Comparison of ENCODE assay signal across 16 mouse cellular contexts in genomic region chr4:129259101-129259500, GRCm38 (mm10). TPM values are rescaled to one million over a fixed set of nuclear protein-coding genes. Genes with fewer than 3 reads are reported as not detected.
DNase-seq lines count a peak whose midpoint lies in the region; ATAC-seq and TF ChIP-seq lines count a peak whose summit lies in the region.
"Had no signal": no experiment of that assay in that cellular context is flagged by ENCODE, and none has a peak within 500 bp of the region (broad histone marks: within the 10 kb centered on the region; RNA-seq: fewer than 3 reads in every experiment).

No protein-coding gene starts in this region.

- peak overlapping the region; percentile 4; the same call in 1 of the 2 replicates for H3K27ac ChIP-seq in forebrain, embryonic 10.5 days
- H3K27ac ChIP-seq in forebrain, embryonic 14.5 days (ENCODE audit: low read depth, low read length) = no peak overlapping the region
- 0 out of 2 replicates have a peak overlapping the region, but pooled peaks have one; percentile 5 for H3K27ac ChIP-seq in intestine, embryonic 14.5 days (ENCODE audit: low read depth)
- H3K27ac ChIP-seq in intestine, embryonic 16.5 days (ENCODE audit: low read length) = no peak overlapping the region
- no peak overlapping the region for H3K27ac ChIP-seq in midbrain, embryonic 16.5 days (ENCODE audit: low read length)
- H3K27ac ChIP-seq in midbrain, embryonic 15.5 days = no peak overlapping the region
- H3K27ac ChIP-seq in stomach, postnatal 0 days (replicated peaks) = 0 out of 2 replicates have a peak overlapping the region, but pooled peaks have one; percentile 24
- H3K27ac ChIP-seq: liver, embryonic 13.5 days had no signal

- no peak overlapping the region for H3K4me2 ChIP-seq in forebrain, embryonic 14.5 days (ENCODE audit: low read length)
- no peak overlapping the region for H3K4me2 ChIP-seq in intestine, embryonic 14.5 days (ENCODE audit: low read length)
- H3K4me2 ChIP-seq in intestine, embryonic 16.5 days (ENCODE audit: low read depth, low read length) = no peak overlapping the region
- H3K4me2 ChIP-seq in midbrain, embryonic 16.5 days (ENCODE audit: low read length) = no peak overlapping the region
- H3K4me2 ChIP-seq in midbrain, embryonic 15.5 days = no peak overlapping the region
- no peak overlapping the region for H3K4me2 ChIP-seq in stomach, postnatal 0 days (replicated peaks; ENCODE audit: low read depth)
- H3K4me2 ChIP-seq: liver, embryonic 13.5 days had no signal

- WGBS in forebrain, embryonic 10.5 days = 46% methylated on average over 4 of the region's 4 CpGs
- WGBS in forebrain, embryonic 14.5 days = 58% methylated on average over 4 of the region's 4 CpGs
- WGBS in intestine, embryonic 14.5 days = 67% methylated on average over 4 of the region's 4 CpGs
- 72% methylated on average over 4 of the region's 4 CpGs for WGBS in intestine, embryonic 16.5 days
- WGBS in midbrain, embryonic 16.5 days = 37% methylated on average over 4 of the region's 4 CpGs
- WGBS in midbrain, embryonic 15.5 days = 21% methylated on average over 4 of the region's 4 CpGs
- WGBS in stomach, postnatal 0 days = 75% methylated on average over 4 of the region's 4 CpGs

- no peaks in the 10 kb centered on the region for H3K9me3 ChIP-seq in forebrain, embryonic 10.5 days
- H3K9me3 ChIP-seq in forebrain, embryonic 14.5 days (replicated peaks; ENCODE audit: control insufficient read depth, low read length) = no peaks in the 10 kb centered on the region
- no peaks in the 10 kb centered on the region for H3K9me3 ChIP-seq in intestine, embryonic 14.5 days (ENCODE audit: control insufficient read depth, low read length)
- H3K9me3 ChIP-seq in intestine, embryonic 16.5 days (ENCODE audit: control insufficient read depth, low read length) = no peaks in the 10 kb centered on the region
- H3K9me3 ChIP-seq in midbrain, embryonic 16.5 days (replicated peaks; ENCODE audit: control insufficient read depth, low read length, poor library complexity, severe bottlenecking) = no peaks in the 10 kb centered on the region
- H3K9me3 ChIP-seq in midbrain, embryonic 15.5 days = no peaks in the 10 kb centered on the region
- H3K9me3 ChIP-seq in stomach, postnatal 0 days (ENCODE audit: control insufficient read depth, low read length) = no peaks in the 10 kb centered on the region
- H3K9me3 ChIP-seq: liver, embryonic 13.5 days had no signal

- no peak overlapping the region for H3K4me3 ChIP-seq in forebrain, embryonic 10.5 days
- H3K4me3 ChIP-seq in forebrain, embryonic 14.5 days (ENCODE audit: low read depth, low read length) = no peak overlapping the region
- H3K4me3 ChIP-seq in intestine, embryonic 14.5 days (ENCODE audit: low read depth, low read length) = no peak overlapping the region
- no peak overlapping the region for H3K4me3 ChIP-seq in intestine, embryonic 16.5 days (ENCODE audit: low read length)
- no peak overlapping the region for H3K4me3 ChIP-seq in midbrain, embryonic 16.5 days (ENCODE audit: low read depth, low read length)
- no peak overlapping the region for H3K4me3 ChIP-seq in midbrain, embryonic 15.5 days
- H3K4me3 ChIP-seq in stomach, postnatal 0 days (ENCODE audit: low read depth, low read length) = no peak overlapping the region
- H3K4me3 ChIP-seq: liver, embryonic 13.5 days had no signal

- no peak for TF ChIP-seq CTCF in stomach, postnatal 0 days (IDR thresholded peaks at IDR 0.05; ENCODE audit: low read depth)

- no peak for DNase-seq in forebrain, embryonic 10.5 days (ENCODE audit: extremely low spot score, low spot score)
- no peak for DNase-seq in forebrain, embryonic 14.5 days (ENCODE audit: low spot score)
- no peak for DNase-seq in intestine, embryonic 14.5 days (ENCODE audit: low spot score)
- no peak for DNase-seq in stomach, postnatal 0 days (ENCODE audit: low spot score)
- DNase-seq in left cerebral cortex, postnatal 14 days (ENCODE audit: low spot score in 2 of 2) = no peak
- DNase-seq: adrenal gland, postnatal 25 days; B cell, adult 2 months; cerebellum, adult 9-11 months; embryo, embryonic 11 days; gastrocnemius, postnatal 10 days; liver, embryonic 13.5 days; thymus, adult 2 months had no signal

- H3K36me3 ChIP-seq in forebrain, embryonic 10.5 days (replicated peaks) = no peaks in the 10 kb centered on the region
- no peaks in the 10 kb centered on the region for H3K36me3 ChIP-seq in forebrain, embryonic 14.5 days (ENCODE audit: control insufficient read depth, insufficient read depth, low read length)
- no peaks in the 10 kb centered on the region for H3K36me3 ChIP-seq in intestine, embryonic 14.5 days (ENCODE audit: control insufficient read depth, insufficient read depth, low read length)
- no peaks in the 10 kb centered on the region for H3K36me3 ChIP-seq in intestine, embryonic 16.5 days (ENCODE audit: control insufficient read depth, insufficient read depth, low read length)
- H3K36me3 ChIP-seq in midbrain, embryonic 16.5 days (ENCODE audit: control insufficient read depth, insufficient read depth, low read length) = no peaks in the 10 kb centered on the region
- H3K36me3 ChIP-seq in midbrain, embryonic 15.5 days (replicated peaks) = no peaks in the 10 kb centered on the region
- no peaks in the 10 kb centered on the region for H3K36me3 ChIP-seq in stomach, postnatal 0 days (ENCODE audit: control insufficient read depth, insufficient read depth, low read length)
- H3K36me3 ChIP-seq: liver, embryonic 13.5 days had no signal

- no peak for ATAC-seq in forebrain, embryonic 14.5 days
- ATAC-seq in intestine, embryonic 14.5 days (replicated peaks; ENCODE audit: low FRiP score, low TSS enrichment, low read depth) = no peak
- no peak for ATAC-seq in intestine, embryonic 16.5 days
- ATAC-seq in midbrain, embryonic 16.5 days = no peak
- ATAC-seq in midbrain, embryonic 15.5 days (replicated peaks) = no peak
- ATAC-seq in stomach, postnatal 0 days (ENCODE audit: low FRiP score, low TSS enrichment) = no peak
- ATAC-seq: lung, postnatal 0 days had no signal

- TF ChIP-seq EP300 in stomach, postnatal 0 days (optimal IDR thresholded peaks at IDR 0.05) = no peak

- intact Hi-C loops in left cerebral cortex, postnatal 14 days (cut with DNase I) = no loop called here

- H3K4me1 ChIP-seq in forebrain, embryonic 10.5 days = peaks cover 57% of the 10 kb centered on the region
- H3K4me1 ChIP-seq in forebrain, embryonic 14.5 days (ENCODE audit: control insufficient read depth, insufficient read depth, low read length) = peaks cover 5% of the 10 kb centered on the region; the same call in 1 of the 2 replicates
- peaks cover 14% of the 10 kb centered on the region for H3K4me1 ChIP-seq in intestine, embryonic 14.5 days (replicated peaks; ENCODE audit: control insufficient read depth, insufficient read depth, low read length)
- H3K4me1 ChIP-seq in intestine, embryonic 16.5 days (ENCODE audit: control insufficient read depth, insufficient read depth, low read length) = peaks cover 19% of the 10 kb centered on the region
- H3K4me1 ChIP-seq in midbrain, embryonic 16.5 days (ENCODE audit: control insufficient read depth, insufficient read depth, low read length) = 0 out of 2 replicates have a peak, but pooled peaks cover 3% of the 10 kb centered on the region
- H3K4me1 ChIP-seq in midbrain, embryonic 15.5 days = peaks cover 11% of the 10 kb centered on the region
- peaks cover 8% of the 10 kb centered on the region; the same call in 1 of the 2 replicates for H3K4me1 ChIP-seq in stomach, postnatal 0 days (replicated peaks; ENCODE audit: control insufficient read depth, insufficient read depth)

- no peak overlapping the region for H3K9ac ChIP-seq in forebrain, embryonic 14.5 days (ENCODE audit: low read length)
- H3K9ac ChIP-seq in intestine, embryonic 14.5 days (ENCODE audit: low read length) = no peak overlapping the region
- H3K9ac ChIP-seq in intestine, embryonic 16.5 days (ENCODE audit: low read depth, low read length) = no peak overlapping the region
- peak overlapping the region; percentile 17; the same call in 1 of the 2 replicates for H3K9ac ChIP-seq in midbrain, embryonic 16.5 days (ENCODE audit: low read depth, low read length)
- H3K9ac ChIP-seq in midbrain, embryonic 15.5 days = no peak overlapping the region
- no peak overlapping the region for H3K9ac ChIP-seq in stomach, postnatal 0 days (ENCODE audit: low read length)
- H3K9ac ChIP-seq: liver, embryonic 13.5 days had no signal

- H3K27me3 ChIP-seq in forebrain, embryonic 10.5 days (ENCODE audit: poor library complexity, severe bottlenecking) = peaks cover 16% of the 10 kb centered on the region; the same call in 1 of the 2 replicates
- H3K27me3 ChIP-seq in forebrain, embryonic 14.5 days (replicated peaks; ENCODE audit: control insufficient read depth, insufficient read depth, low read length) = no peaks in the 10 kb centered on the region
- no peaks in the 10 kb centered on the region for H3K27me3 ChIP-seq in intestine, embryonic 14.5 days (replicated peaks; ENCODE audit: control insufficient read depth, insufficient read depth, low read length)
- no peaks in the 10 kb centered on the region for H3K27me3 ChIP-seq in intestine, embryonic 16.5 days (replicated peaks; ENCODE audit: control insufficient read depth, insufficient read depth, low read length)
- H3K27me3 ChIP-seq in midbrain, embryonic 16.5 days (ENCODE audit: control insufficient read depth, insufficient read depth, low read depth, low read length) = no peaks in the 10 kb centered on the region
- no peaks in the 10 kb centered on the region for H3K27me3 ChIP-seq in midbrain, embryonic 15.5 days (replicated peaks)
- H3K27me3 ChIP-seq in stomach, postnatal 0 days (ENCODE audit: control insufficient read depth, insufficient read depth, low read length) = no peaks in the 10 kb centered on the region
- H3K27me3 ChIP-seq: liver, embryonic 13.5 days had no signal

RNA-seq across cellular contexts. Expression of gene C77080, which starts 2.1 kb away (rescaled TPM):
- 3.3 and 3.9 TPM in 2 replicates for polyA plus RNA-seq in forebrain, embryonic 10.5 days (2016; fragmentation: Nextera tagmentation; extraction: Ambion mirVana)
- polyA plus RNA-seq in forebrain, embryonic 14.5 days (2014; fragmentation: Nextera tagmentation; extraction: Ambion mirVana) = 3.6 and 4.2 TPM in 2 replicates
- 7.2 and 7.4 TPM in 2 replicates for polyA plus RNA-seq in intestine, embryonic 14.5 days (2014; fragmentation: Nextera tagmentation; extraction: Ambion mirVana)
- 6.5 and 7.5 TPM in 2 replicates for polyA plus RNA-seq in intestine, embryonic 16.5 days (2015; fragmentation: Nextera tagmentation; extraction: Ambion mirVana)
- 6.7 and 8.2 TPM in 2 replicates for polyA plus RNA-seq in midbrain, embryonic 16.5 days (2015; fragmentation: Nextera tagmentation; extraction: Ambion mirVana)
- polyA plus RNA-seq in midbrain, embryonic 15.5 days (2015; fragmentation: Nextera tagmentation; extraction: Ambion mirVana) = 9.4 and 9.7 TPM in 2 replicates
- 9.6 and 10.3 TPM in 2 replicates for polyA plus RNA-seq in stomach, postnatal 0 days (2015; fragmentation: Nextera tagmentation; extraction: Ambion mirVana)
- 10 to 100 TPM; 17.9 to 21.1 TPM for total RNA-seq in left cerebral cortex, postnatal 14 days (2021)

RNA-seq across cellular contexts. Expression of gene Sync, which starts 28.3 kb away (rescaled TPM):
- polyA plus RNA-seq in forebrain, embryonic 10.5 days (2016; fragmentation: Nextera tagmentation; extraction: Ambion mirVana) = 0.41 and 0.50 TPM in 2 replicates
- 0.14 and 0.24 TPM in 2 replicates for polyA plus RNA-seq in forebrain, embryonic 14.5 days (2014; fragmentation: Nextera tagmentation; extraction: Ambion mirVana)
- polyA plus RNA-seq in intestine, embryonic 14.5 days (2014; fragmentation: Nextera tagmentation; extraction: Ambion mirVana) = 1.3 and 2.1 TPM in 2 replicates
- 1.1 and 1.3 TPM in 2 replicates for polyA plus RNA-seq in intestine, embryonic 16.5 days (2015; fragmentation: Nextera tagmentation; extraction: Ambion mirVana)
- 0.63 and 0.85 TPM in 2 replicates for polyA plus RNA-seq in midbrain, embryonic 16.5 days (2015; fragmentation: Nextera tagmentation; extraction: Ambion mirVana)
- 0.50 and 0.86 TPM in 2 replicates for polyA plus RNA-seq in midbrain, embryonic 15.5 days (2015; fragmentation: Nextera tagmentation; extraction: Ambion mirVana)
- 2.9 and 3.2 TPM in 2 replicates for polyA plus RNA-seq in stomach, postnatal 0 days (2015; fragmentation: Nextera tagmentation; extraction: Ambion mirVana)
- 1 to 10 TPM; 1.2 to 2.2 TPM for total RNA-seq in left cerebral cortex, postnatal 14 days (2021)

Comparison
In these comparisons a context has a peak if more than half of its experiments do, and no peak if none do; other contexts are left out.
1. H3K27ac ChIP-seq: peak in forebrain, embryonic 10.5 days (single experiment), intestine, embryonic 14.5 days (single experiment) and stomach, postnatal 0 days (single experiment); none in forebrain, embryonic 14.5 days (single experiment), intestine, embryonic 16.5 days (single experiment), midbrain, embryonic 16.5 days (single experiment) and midbrain, embryonic 15.5 days (single experiment).